Mouse (Mus musculus) retina, postnatal 1 day (tissue): ENCODE results near the gene Pnpla6.

Source experiments
- DNase-seq: peaks from one replicate; pipeline ENCODE4 v3.0.0-alpha.2; 2012

Gene Pnpla6

GRCm38 (mm10) chr8:3507979-3508754 is 7.0 kb upstream of the Pnpla6 start:
- no peak for DNase-seq

GRCm38 (mm10) chr8:3514681-3515247 is 420 bp upstream of the Pnpla6 start:
- no peak for DNase-seq

- peak; percentile 64 for DNase-seq
Measured at GRCm38 (mm10) chr8:3515771-3516417, 710 bp downstream of the Pnpla6 start.

- peak; percentile 95 for DNase-seq
Measured at GRCm38 (mm10) chr8:3516450-3517116, 1.4 kb downstream of the Pnpla6 start.

GRCm38 (mm10) chr8:3517117-3517495 is 1.9 kb downstream of the Pnpla6 start:
- no peak for DNase-seq

GRCm38 (mm10) chr8:3522007-3522697 is 7.0 kb downstream of the Pnpla6 start:
- no peak for DNase-seq

GRCm38 (mm10) chr8:3530816-3531215 is 15.6 kb downstream of the Pnpla6 start:
- no peak for DNase-seq

- DNase-seq, result no peak
Measured at GRCm38 (mm10) chr8:3531936-3532335, 16.8 kb downstream of the Pnpla6 start.

- no peak for DNase-seq
Measured at GRCm38 (mm10) chr8:3536053-3536841, 21.1 kb downstream of the Pnpla6 start.

GRCm38 (mm10) chr8:3536940-3537339 is 21.8 kb downstream of the Pnpla6 start:
- no peak for DNase-seq

- DNase-seq, result no peak
Measured at GRCm38 (mm10) chr8:3537666-3538065, 22.5 kb downstream of the Pnpla6 start.

- DNase-seq, result no peak
Measured at GRCm38 (mm10) chr8:3539146-3539545, 24.0 kb downstream of the Pnpla6 start.

- DNase-seq, result no peak
Measured at GRCm38 (mm10) chr8:3540076-3540475, 24.9 kb downstream of the Pnpla6 start.

GRCm38 (mm10) chr8:3546511-3546910 is 31.3 kb downstream of the Pnpla6 start:
- no peak for DNase-seq

- DNase-seq, result no peak
Measured at GRCm38 (mm10) chr8:3552240-3552639, 37.1 kb downstream of the Pnpla6 start.

GRCm38 (mm10) chr8:3556114-3556513 is 40.9 kb downstream of the Pnpla6 start:
- DNase-seq, result peak; percentile 5

GRCm38 (mm10) chr8:3567641-3568371 is 52.6 kb downstream of the Pnpla6 start, which contains the start of gene C330021F23Rik:
Gene C330021F23Rik (plus strand): TSS chr8:3567990.
- DNase-seq, result peak; percentile 86

- no peak for DNase-seq
Measured at GRCm38 (mm10) chr8:3568378-3568777, 53.2 kb downstream of the Pnpla6 start.

- no peak for DNase-seq
Measured at GRCm38 (mm10) chr8:3569784-3570183, 54.6 kb downstream of the Pnpla6 start.

- no peak for DNase-seq
Measured at GRCm38 (mm10) chr8:3574546-3574945, 59.4 kb downstream of the Pnpla6 start.
